Mouse (Mus musculus) neural tube, embryonic 14.5 days (tissue): ENCODE measurements around the gene Trpv2. TPM values are rescaled to one million over a fixed set of nuclear protein-coding genes. Genes with fewer than 3 reads are reported as not detected.

Experiments
- ATAC-seq: fragments of 200-750 bp; cut with Nextera tagmentation; 2 replicates; pipeline ENCODE4 v1.8.0; 2017; ENCODE audit warnings: low read depth, mild to moderate bottlenecking, moderate TSS enrichment, moderate library complexity
- H3K27ac ChIP-seq: fragments of 300-500 bp; sonication (generic); 2 replicates; pipeline ENCODE4 v1.5.1; 2014; ENCODE audit warnings: low read depth, mild to moderate bottlenecking, control low read depth, low read length, moderate library complexity, mixed read lengths
- H3K27me3 ChIP-seq: fragments of 300-500 bp; sonication (generic); 2 replicates; pipeline ENCODE4 v1.6.1; 2014; ENCODE audit warnings: low read length; ENCODE audit not compliant: control insufficient read depth, insufficient read depth
- H3K36me3 ChIP-seq: fragments of 300-500 bp; sonication (generic); 2 replicates; pipeline ENCODE4 v1.6.1; 2014; ENCODE audit warnings: low read length, mixed read lengths; ENCODE audit not compliant: control insufficient read depth, insufficient read depth
- H3K4me1 ChIP-seq: fragments of 300-500 bp; sonication (generic); 2 replicates; pipeline ENCODE4 v1.6.1; 2014; ENCODE audit warnings: low read length; ENCODE audit not compliant: control insufficient read depth, insufficient read depth
- H3K4me2 ChIP-seq: fragments of 300-500 bp; sonication (generic); 2 replicates; pipeline ENCODE4 v1.6.1; 2014; ENCODE audit warnings: mild to moderate bottlenecking, low read depth, low read length, control low read depth
- H3K4me3 ChIP-seq: fragments of 300-500 bp; sonication (generic); 2 replicates; pipeline ENCODE4 v1.5.1; 2014; ENCODE audit warnings: low read depth, low read length, control low read depth, mixed read lengths
- H3K9ac ChIP-seq: fragments of 300-500 bp; sonication (generic); replicated peaks from 2 replicates; pipeline ENCODE4 v1.6.1; 2014; ENCODE audit warnings: low read depth, mild to moderate bottlenecking, control low read depth, low read length, mixed read lengths
- H3K9me3 ChIP-seq: fragments of 300-500 bp; sonication (generic); 2 replicates; pipeline ENCODE4 v1.6.1; 2016; ENCODE audit warnings: low read length; ENCODE audit not compliant: control insufficient read depth
- WGBS: fragments of 180-500 bp; shearing (Covaris S2); extraction: QIAGEN DNeasy Blood & Tissue Kit; methylation state at CpG from one replicate; pipeline ENCODE4 v1.1.7; 2014; 5-methylcytosine and 5-hydroxymethylcytosine counted together
- polyA plus RNA-seq: library from polyadenylated mRNA; unstranded; fragments of >200 nt; fragmentation: Nextera tagmentation; extraction: Ambion mirVana; gene quantifications from 2 replicates; pipeline ENCODE4 v1.2.1, GENCODE M21; 2014

Trpv2 gene
- polyA plus RNA-seq, 1 experiment from 2014 or later: 25.8 TPM

DNA sequence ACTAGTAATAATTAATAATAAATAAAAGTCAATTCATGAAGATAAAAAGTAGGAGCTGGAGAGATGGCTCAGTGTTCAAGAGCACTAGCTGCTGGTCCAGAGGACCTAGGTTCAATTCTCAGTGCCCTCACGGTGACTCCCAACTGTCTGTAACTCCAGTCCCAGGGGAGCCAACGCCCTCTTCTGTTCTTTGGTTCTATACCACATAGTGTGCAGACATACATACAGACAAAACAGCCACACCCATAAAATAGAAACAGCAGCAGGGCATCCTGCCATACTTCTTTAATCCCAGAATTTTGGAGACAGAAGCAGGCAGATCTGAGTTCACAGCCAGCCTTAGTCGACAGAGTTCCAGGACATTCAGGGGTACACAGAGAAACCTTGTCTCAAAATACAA, 30.3 kb upstream of the Trpv2 start:
- 89% methylated on average over 3 of the region's 3 CpGs for WGBS
- Histone ChIP-seq H3K27ac (no peak overlapping the region), H3K36me3 (no peaks in the 10 kb centered on the region), H3K4me3 (no peak overlapping the region), H3K4me2 (no peak overlapping the region), H3K27me3 (no peaks in the 10 kb centered on the region), H3K9me3 (no peaks in the 10 kb centered on the region), H3K4me1 (peaks cover 5% of the 10 kb centered on the region), H3K9ac (no peak overlapping the region)
- ATAC-seq: no peak

DNA sequence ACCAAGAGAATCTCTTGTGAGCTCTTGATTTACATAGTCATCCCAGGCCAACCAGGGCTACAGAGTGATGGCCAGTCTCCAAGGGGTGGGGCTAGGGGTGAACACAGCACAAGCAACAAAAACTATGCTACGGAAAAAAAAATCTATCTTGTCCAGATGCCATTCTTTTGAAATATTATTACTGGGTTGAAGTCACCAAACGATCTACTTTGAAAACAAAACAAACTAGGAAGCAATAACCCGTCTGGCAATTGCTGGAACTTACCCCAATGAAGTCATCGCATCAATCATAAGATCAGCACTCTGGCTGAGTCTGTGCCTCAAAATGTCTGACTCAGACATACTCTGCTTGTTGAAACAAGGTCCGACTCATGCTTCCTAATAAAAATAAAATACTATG, 24.5 kb upstream of the Trpv2 start:
- no peaks in the 10 kb centered on the region for H3K9me3 ChIP-seq
- WGBS: 13% methylated on average over 5 of the region's 5 CpGs
- H3K27ac ChIP-seq: peak overlapping the region; percentile 100
- peak overlapping the region; percentile 77 for H3K4me3 ChIP-seq
- peaks cover 25% of the 10 kb centered on the region for H3K4me1 ChIP-seq
- no peak for ATAC-seq
- peaks cover 10% of the 10 kb centered on the region for H3K36me3 ChIP-seq
- H3K4me2 ChIP-seq: peak overlapping the region; percentile 99
- H3K27me3 ChIP-seq: no peaks in the 10 kb centered on the region
- H3K9ac ChIP-seq: peak overlapping the region; percentile 95

DNA sequence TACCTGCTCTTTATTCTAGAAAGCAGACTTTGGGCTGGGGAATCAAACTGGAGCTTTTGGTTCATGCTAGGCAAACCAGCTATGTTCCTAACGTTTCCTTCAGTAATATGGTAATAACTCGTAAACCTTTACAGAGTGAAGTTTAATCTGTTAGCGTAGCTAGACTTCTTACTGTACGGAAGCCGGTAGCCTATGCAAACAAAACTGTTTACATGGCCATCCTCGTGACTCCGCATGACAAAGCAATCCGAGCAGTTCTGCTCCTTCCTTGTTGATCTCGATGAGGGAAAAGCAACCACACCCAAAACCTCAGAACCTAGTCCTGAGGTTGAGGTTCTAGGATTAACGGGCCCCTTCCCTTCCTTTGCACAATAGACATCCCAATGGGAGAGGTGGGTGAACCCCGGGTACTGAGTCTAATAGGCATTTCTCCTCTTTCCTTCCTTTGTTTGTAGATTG, 24.0 kb upstream of the Trpv2 start:
- H3K36me3 ChIP-seq: peaks cover 10% of the 10 kb centered on the region

DNA sequence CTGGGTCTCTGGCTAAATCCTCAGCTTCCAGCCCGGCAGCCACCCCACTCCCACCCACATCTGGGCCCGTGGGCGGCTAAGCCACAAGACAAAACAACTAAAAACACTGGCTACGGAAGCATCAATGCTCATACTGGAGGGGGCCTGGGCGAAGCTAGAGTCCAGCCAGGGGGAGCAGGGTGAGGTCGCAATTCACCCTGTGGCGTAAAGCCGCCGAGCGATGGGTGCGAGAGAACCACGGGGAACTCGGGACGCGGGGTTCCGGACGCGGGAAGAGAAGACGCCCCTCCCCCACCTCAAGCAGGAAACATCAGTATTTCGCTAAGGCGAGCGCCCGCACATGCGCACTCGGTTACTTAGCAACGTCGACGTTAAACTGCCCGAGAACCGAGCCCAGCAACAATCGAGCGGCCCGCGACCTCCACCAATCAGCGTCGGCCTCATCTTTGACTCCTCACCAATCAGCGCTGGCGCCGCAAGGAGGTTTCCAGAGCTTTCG, 23.5 kb upstream of the Trpv2 start, which contains the start of gene Ubb:
Gene Ubb, plus strand, starts transcription at position 445 of the 499 bp plus-strand sequence.
- peaks cover 10% of the 10 kb centered on the region for H3K36me3 ChIP-seq
- 0% methylated on average over 40 of the region's 40 CpGs for WGBS
- H3K9me3 ChIP-seq: no peaks in the 10 kb centered on the region
- H3K9ac ChIP-seq: peak within 1 kb of the TSS; percentile 95
- H3K4me2 ChIP-seq: peak within 1 kb of the TSS; percentile 99
- peaks cover 30% of the 10 kb centered on the region for H3K4me1 ChIP-seq
- peak within 1 kb of the TSS; percentile 100 for H3K27ac ChIP-seq
- H3K27me3 ChIP-seq: no peaks in the 10 kb centered on the region
- peak; percentile 96 for ATAC-seq
- H3K4me3 ChIP-seq: peak within 1 kb of the TSS; percentile 77

More for the DNA sequence above, 24.0 kb upstream of the Trpv2 start:
- H3K4me3 ChIP-seq: peak overlapping the region; percentile 77
- H3K9me3 ChIP-seq: no peaks in the 10 kb centered on the region
- no peaks in the 10 kb centered on the region for H3K27me3 ChIP-seq
- peak; percentile 19; the same call in 1 of the 2 replicates for ATAC-seq
- peaks cover 29% of the 10 kb centered on the region for H3K4me1 ChIP-seq
- WGBS: 2% methylated on average over 11 of the region's 11 CpGs
- H3K9ac ChIP-seq: peak overlapping the region; percentile 95
- H3K27ac ChIP-seq: peak overlapping the region; percentile 100
- H3K4me2 ChIP-seq: peak overlapping the region; percentile 99

DNA sequence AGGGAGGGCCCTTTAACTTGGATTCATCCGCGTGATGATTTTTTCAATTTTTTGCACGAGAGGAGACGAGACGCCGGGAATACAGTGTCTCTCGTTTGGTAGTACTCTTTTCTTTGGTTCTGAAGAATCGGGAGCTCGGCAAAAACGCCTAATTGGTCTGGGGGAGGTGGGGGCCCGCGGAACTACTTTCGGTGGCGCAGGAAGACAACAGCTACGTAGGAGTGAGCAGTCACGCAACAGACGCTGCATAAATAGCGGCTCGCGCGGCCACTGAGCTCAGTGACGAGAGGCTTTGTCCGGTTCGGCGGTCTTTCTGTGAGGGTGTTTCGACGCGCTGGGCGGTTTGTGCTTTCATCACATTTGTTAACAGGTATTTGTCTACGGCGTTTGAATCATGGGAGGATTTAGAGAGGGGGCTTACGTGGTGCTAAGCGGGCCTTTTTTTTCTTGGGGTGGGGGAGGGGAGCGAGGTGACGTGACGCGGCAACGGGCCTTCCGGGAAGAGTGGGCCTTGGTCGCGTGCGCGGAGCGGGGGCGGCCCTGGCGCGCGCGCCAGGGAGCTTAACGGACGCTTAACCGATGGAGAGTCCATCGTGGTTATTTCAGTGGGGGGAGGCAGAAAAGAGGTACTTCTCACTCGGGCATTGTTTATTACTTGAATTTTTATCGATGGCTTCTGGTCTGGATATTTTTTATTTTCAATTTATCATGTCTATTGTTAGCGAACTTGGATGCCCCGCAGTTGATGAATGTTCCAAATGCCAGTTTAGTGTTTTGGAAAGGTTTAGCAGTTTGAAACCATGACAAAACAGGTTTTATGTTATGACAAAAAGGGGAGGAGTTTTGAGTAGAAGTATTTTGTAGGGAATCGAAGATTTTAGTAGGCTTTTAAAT, 22.8 kb upstream of the Trpv2 start:
- ATAC-seq: peak; percentile 84
- H3K36me3 ChIP-seq: peaks cover 10% of the 10 kb centered on the region
- H3K4me1 ChIP-seq: peaks cover 30% of the 10 kb centered on the region
- no peaks in the 10 kb centered on the region for H3K27me3 ChIP-seq
- WGBS: under 1% methylated on average over 57 of the region's 58 CpGs
- H3K4me2 ChIP-seq: peak overlapping the region; percentile 99
- no peaks in the 10 kb centered on the region for H3K9me3 ChIP-seq
- peak overlapping the region; percentile 100 for H3K27ac ChIP-seq
- peak overlapping the region; percentile 77 for H3K4me3 ChIP-seq
- peak overlapping the region; percentile 95 for H3K9ac ChIP-seq

DNA sequence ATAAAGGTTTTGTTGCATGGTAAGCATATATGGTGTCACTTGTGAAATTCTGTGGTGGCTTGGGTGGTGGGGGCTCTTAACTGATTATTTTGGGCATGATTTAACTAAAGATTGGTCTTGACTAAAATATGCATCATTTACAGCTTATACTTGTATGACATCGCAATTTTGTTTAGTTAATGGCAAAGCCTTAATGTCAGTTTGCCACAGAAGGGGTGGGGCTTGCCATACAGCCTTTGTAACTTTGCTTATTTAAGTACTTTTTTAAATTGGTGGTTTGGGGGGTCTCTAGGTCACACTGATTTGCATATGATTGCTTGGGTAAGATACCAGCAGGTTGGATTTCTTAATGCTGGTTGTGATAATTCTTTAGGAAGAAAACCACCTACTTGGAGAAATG, 21.1 kb upstream of the Trpv2 start:
- ATAC-seq: no peak
- 29% methylated on average over 1 of the region's 1 CpGs for WGBS
- H3K27me3 ChIP-seq: no peaks in the 10 kb centered on the region
- peak overlapping the region; percentile 37 for H3K9ac ChIP-seq
- H3K9me3 ChIP-seq: no peaks in the 10 kb centered on the region
- peaks cover 30% of the 10 kb centered on the region for H3K4me1 ChIP-seq
- H3K36me3 ChIP-seq: peaks cover 10% of the 10 kb centered on the region
- peak overlapping the region; percentile 100 for H3K4me2 ChIP-seq
- no peak overlapping the region for H3K27ac ChIP-seq
- H3K4me3 ChIP-seq: peak overlapping the region; percentile 52

DNA sequence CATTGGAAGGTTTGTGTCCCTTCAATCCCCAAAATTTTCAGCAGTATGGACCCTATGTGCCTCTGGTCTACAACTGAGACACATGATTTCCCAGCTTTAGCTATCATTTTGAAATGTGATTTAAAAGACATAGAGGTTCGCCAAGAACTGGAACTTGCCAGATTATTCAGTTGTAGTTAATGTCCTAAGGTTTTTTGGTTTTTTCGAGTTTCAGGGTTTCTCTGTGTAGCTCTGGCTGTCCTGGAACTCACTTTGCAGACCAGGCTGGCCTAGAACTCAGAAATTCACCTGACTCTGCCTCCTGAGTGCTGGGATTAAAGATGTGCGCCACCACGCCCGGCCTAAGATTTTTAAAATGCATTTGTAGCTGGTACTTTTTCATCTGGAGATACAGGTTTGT, 20.7 kb upstream of the Trpv2 start:
- WGBS: 84% methylated on average over 5 of the region's 5 CpGs

DNA sequence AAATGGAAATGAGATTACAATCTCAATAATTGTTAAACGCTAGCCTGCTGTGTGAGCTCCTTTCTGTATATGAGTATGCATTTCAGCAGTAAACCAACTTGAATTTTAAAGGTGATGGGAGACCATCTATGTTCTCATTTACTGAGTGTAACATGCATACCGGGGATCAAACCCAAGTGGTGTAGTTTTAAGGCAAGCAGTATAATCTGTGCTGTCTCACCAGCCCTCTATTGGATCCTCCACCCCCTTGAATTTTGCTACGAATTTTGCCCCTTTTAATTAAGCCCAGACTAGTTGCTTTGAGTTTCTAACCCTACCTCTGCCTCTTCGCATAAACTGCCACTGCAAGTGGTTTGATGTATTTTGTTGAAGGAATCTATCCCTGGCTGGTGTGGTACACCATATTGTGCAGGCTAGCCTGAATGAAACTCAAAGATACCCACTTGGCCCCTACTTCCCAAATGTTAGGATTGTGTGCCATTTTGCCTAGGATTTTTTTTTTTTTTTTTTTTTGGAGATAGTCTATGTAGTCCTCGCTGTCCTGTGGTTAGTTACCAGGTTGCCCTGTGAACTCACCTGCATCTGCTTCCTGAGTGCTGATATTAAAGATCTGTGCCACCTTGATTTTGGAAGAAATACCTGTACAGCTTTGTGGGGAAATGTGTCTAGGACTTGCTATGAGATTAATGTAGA, 20.0 kb upstream of the Trpv2 start:
- no peak for ATAC-seq
- H3K27me3 ChIP-seq: no peaks in the 10 kb centered on the region
- WGBS: 74% methylated on average over 5 of the region's 5 CpGs
- peaks cover 27% of the 10 kb centered on the region for H3K4me1 ChIP-seq
- H3K9me3 ChIP-seq: no peaks in the 10 kb centered on the region
- H3K4me2 ChIP-seq: peak overlapping the region; percentile 100
- peak overlapping the region; percentile 52 for H3K4me3 ChIP-seq
- H3K36me3 ChIP-seq: peaks cover 10% of the 10 kb centered on the region
- H3K9ac ChIP-seq: 0 out of 2 replicates have a peak overlapping the region, but pooled peaks have one; percentile 37
- H3K27ac ChIP-seq: no peak overlapping the region

More for the DNA sequence above, 20.7 kb upstream of the Trpv2 start:
- Histone ChIP-seq H3K9ac (peak overlapping the region; percentile 37), H3K27ac (no peak overlapping the region), H3K36me3 (peaks cover 10% of the 10 kb centered on the region), H3K4me1 (peaks cover 30% of the 10 kb centered on the region), H3K4me3 (peak overlapping the region; percentile 52), H3K27me3 (no peaks in the 10 kb centered on the region), H3K9me3 (no peaks in the 10 kb centered on the region), H3K4me2 (peak overlapping the region; percentile 100)
- no peak for ATAC-seq
